In genomic region chr4:133277104-133278026, GRCm38 (mm10) we compare ENCODE assay signal across 7 mouse cellular contexts. TPM values are rescaled to one million over a fixed set of nuclear protein-coding genes. Genes with fewer than 3 reads are reported as not detected.
DNase-seq lines count a peak whose midpoint lies in the region; ATAC-seq lines count a peak whose summit lies in the region.

Gene Tmem222 (minus strand): TSS chr4:133277792.

- H3K4me3 ChIP-seq in intestine, embryonic 15.5 days (replicated peaks) = peak within 1 kb of the TSS; percentile 73
- peak within 1 kb of the TSS; percentile 71 for H3K4me3 ChIP-seq in midbrain, embryonic 10.5 days

- WGBS in intestine, embryonic 15.5 days = under 1% methylated on average over 73 of the region's 73 CpGs
- WGBS in midbrain, embryonic 10.5 days = under 1% methylated on average over 73 of the region's 73 CpGs

- H3K36me3 ChIP-seq in intestine, embryonic 15.5 days = no peaks in the 10 kb centered on the region
- peaks cover 27% of the 10 kb centered on the region for H3K36me3 ChIP-seq in midbrain, embryonic 10.5 days

- H3K27ac ChIP-seq in intestine, embryonic 15.5 days = peak within 1 kb of the TSS; percentile 91
- H3K27ac ChIP-seq in midbrain, embryonic 10.5 days (replicated peaks) = peak within 1 kb of the TSS; percentile 90

- DNase-seq in adrenal gland, adult 18-20 months (ENCODE audit: low spot score in 2 of 2) = peak; percentile 94 to 96
- DNase-seq in embryo, embryonic 11 days = peak; percentile 98
- peak; percentile 93 for DNase-seq in gastrocnemius, postnatal 36 days
- DNase-seq in left cerebral cortex, postnatal 25 days (ENCODE audit: low spot score in 2 of 2) = peak; percentile 95 to 98
- peak; percentile 96 for DNase-seq in midbrain, embryonic 10.5 days (ENCODE audit: low spot score)
- DNase-seq in right cerebral cortex, postnatal 4 days = peak; percentile 91

- H3K27me3 ChIP-seq in intestine, embryonic 15.5 days (replicated peaks) = no peaks in the 10 kb centered on the region
- H3K27me3 ChIP-seq in midbrain, embryonic 10.5 days (ENCODE audit: low read depth, poor library complexity, severe bottlenecking) = no peaks in the 10 kb centered on the region

- peaks cover 24% of the 10 kb centered on the region for H3K4me1 ChIP-seq in intestine, embryonic 15.5 days (replicated peaks)
- peaks cover 43% of the 10 kb centered on the region for H3K4me1 ChIP-seq in midbrain, embryonic 10.5 days

- H3K4me2 ChIP-seq in intestine, embryonic 15.5 days (replicated peaks) = peak within 1 kb of the TSS; percentile 68

- H3K9me3 ChIP-seq in intestine, embryonic 15.5 days = no peaks in the 10 kb centered on the region
- H3K9me3 ChIP-seq in midbrain, embryonic 10.5 days (replicated peaks) = no peaks in the 10 kb centered on the region

- peak; percentile 97 for ATAC-seq in intestine, embryonic 15.5 days

- intact Hi-C loops in gastrocnemius, postnatal 36 days (cut with DNase I) = no loop called here
- intact Hi-C loops in left cerebral cortex, postnatal 25 days (cut with DNase I) = loop anchor here (2.0 kb wide), 2 partner anchors 21 to 37 kb away; partner anchors contain the start of gene Map3k6

- peak within 1 kb of the TSS; percentile 74 for H3K9ac ChIP-seq in intestine, embryonic 15.5 days

RNA-seq across cellular contexts. Expression of gene Tmem222, which starts in this region (rescaled TPM):
- total RNA-seq in adrenal gland, adult 18-20 months (2021) = 10 to 100 TPM; 55.5 to 61.6 TPM
- total RNA-seq in gastrocnemius, postnatal 36 days (2021) = 10 to 100 TPM; 20.9 to 22.5 TPM
- 68.7 and 72.2 TPM in 2 replicates for polyA plus RNA-seq in intestine, embryonic 15.5 days (2015; fragmentation: Nextera tagmentation; extraction: Ambion mirVana)
- 10 to 100 TPM; 87.4 to 92.5 TPM for total RNA-seq in left cerebral cortex, postnatal 25 days (2021)
- 91.9 and 92.2 TPM in 2 replicates for polyA plus RNA-seq in midbrain, embryonic 10.5 days (2016; fragmentation: Nextera tagmentation; extraction: Ambion mirVana)

Comparison
In these comparisons a context has a peak if more than half of its experiments do, and no peak if none do; other contexts are left out.
1. Peak in every context shown above with its lines: DNase-seq, ATAC-seq, H3K4me3 ChIP-seq and H3K27ac ChIP-seq.